Comparison of ENCODE assay signal across 23 mouse cellular contexts in the genomic region with DNA sequence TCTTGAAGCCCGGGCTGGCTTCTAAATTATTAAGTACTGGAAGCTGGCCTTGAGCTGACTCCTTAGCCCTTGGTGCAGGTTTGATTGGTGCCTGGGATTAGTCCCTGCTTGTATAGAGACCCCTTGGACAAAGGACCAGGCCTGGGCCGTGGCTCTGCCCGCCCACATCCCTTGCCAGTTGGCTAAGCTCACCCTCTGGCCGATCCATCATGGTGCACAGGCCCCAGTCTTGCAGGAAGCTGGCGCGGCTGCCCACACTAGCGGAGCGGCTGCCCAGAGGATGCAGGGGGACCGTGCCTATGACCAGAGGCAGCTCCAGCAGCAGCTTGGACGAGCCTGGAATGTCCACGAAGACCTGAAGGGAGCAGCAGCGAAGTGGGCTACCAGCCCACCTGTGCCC. TPM values are rescaled to one million over a fixed set of nuclear protein-coding genes. Genes with fewer than 3 reads are reported as not detected.
DNase-seq lines count a peak whose midpoint lies in the region; ATAC-seq and TF ChIP-seq lines count a peak whose summit lies in the region.
"Had no signal": no experiment of that assay in that cellular context is flagged by ENCODE, and none has a peak within 500 bp of the region (broad histone marks: within the 10 kb centered on the region; RNA-seq: fewer than 3 reads in every experiment).

No protein-coding gene starts in this region.

- no peaks in the 10 kb centered on the region for H3K9me3 ChIP-seq in forebrain, embryonic 10.5 days
- H3K9me3 ChIP-seq in forebrain, embryonic 14.5 days (replicated peaks; ENCODE audit: control insufficient read depth, low read length), result no peaks in the 10 kb centered on the region
- no peaks in the 10 kb centered on the region for H3K9me3 ChIP-seq in liver, embryonic 11.5 days (ENCODE audit: control insufficient read depth, low read length)
- H3K9me3 ChIP-seq in liver, embryonic 12.5 days (replicated peaks), result no peaks in the 10 kb centered on the region
- no peaks in the 10 kb centered on the region for H3K9me3 ChIP-seq in liver, postnatal 0 days (ENCODE audit: low read length)
- H3K9me3 ChIP-seq: embryonic facial prominence, embryonic 15.5 days; heart, embryonic 12.5 days; hindbrain, embryonic 12.5 days; kidney, embryonic 15.5 days; lung, embryonic 15.5 days; neural tube, embryonic 15.5 days had no signal

- H3K27ac ChIP-seq in forebrain, embryonic 10.5 days, result 0 out of 2 replicates have a peak overlapping the region, but pooled peaks have one; percentile 5
- H3K27ac ChIP-seq in forebrain, embryonic 14.5 days (ENCODE audit: low read depth, low read length), result no peak overlapping the region
- peak overlapping the region; percentile 62 for H3K27ac ChIP-seq in liver, embryonic 11.5 days (ENCODE audit: low read depth, low read length)
- H3K27ac ChIP-seq in liver, embryonic 12.5 days, result peak overlapping the region; percentile 93
- no peak overlapping the region for H3K27ac ChIP-seq in liver, postnatal 0 days (ENCODE audit: low read depth)
- H3K27ac ChIP-seq: embryonic facial prominence, embryonic 15.5 days; hindbrain, embryonic 12.5 days; kidney, embryonic 15.5 days; lung, embryonic 15.5 days; neural tube, embryonic 15.5 days had no signal

- no peak for TF ChIP-seq CTCF in liver, postnatal 0 days (IDR thresholded peaks at IDR 0.05; ENCODE audit: low read depth)

- H3K4me2 ChIP-seq in forebrain, embryonic 14.5 days (ENCODE audit: low read length), result no peak overlapping the region
- peak overlapping the region; percentile 43 for H3K4me2 ChIP-seq in liver, embryonic 11.5 days
- peak overlapping the region; percentile 81 for H3K4me2 ChIP-seq in liver, embryonic 12.5 days
- peak overlapping the region; percentile 7; the same call in 1 of the 2 replicates for H3K4me2 ChIP-seq in liver, postnatal 0 days (ENCODE audit: low read depth, low read length)
- H3K4me2 ChIP-seq: embryonic facial prominence, embryonic 15.5 days; heart, embryonic 12.5 days; hindbrain, embryonic 12.5 days; kidney, embryonic 15.5 days; lung, embryonic 15.5 days; midbrain, embryonic 11.5 days; neural tube, embryonic 15.5 days had no signal

- TF ChIP-seq EP300 in liver, postnatal 0 days (IDR thresholded peaks at IDR 0.05; ENCODE audit: low read depth), result no peak

- H3K27me3 ChIP-seq in forebrain, embryonic 10.5 days (ENCODE audit: poor library complexity, severe bottlenecking), result no peaks in the 10 kb centered on the region
- H3K27me3 ChIP-seq in forebrain, embryonic 14.5 days (replicated peaks; ENCODE audit: control insufficient read depth, insufficient read depth, low read length), result no peaks in the 10 kb centered on the region
- H3K27me3 ChIP-seq in liver, embryonic 11.5 days (replicated peaks; ENCODE audit: control insufficient read depth, insufficient read depth, low read length), result no peaks in the 10 kb centered on the region
- no peaks in the 10 kb centered on the region for H3K27me3 ChIP-seq in liver, embryonic 12.5 days (replicated peaks)
- no peaks in the 10 kb centered on the region for H3K27me3 ChIP-seq in liver, postnatal 0 days (ENCODE audit: insufficient read depth, low read length)
- H3K27me3 ChIP-seq: embryonic facial prominence, embryonic 15.5 days; hindbrain, embryonic 12.5 days; kidney, embryonic 15.5 days; lung, embryonic 15.5 days; neural tube, embryonic 15.5 days had no signal

- ATAC-seq in forebrain, embryonic 14.5 days, result no peak
- no peak for ATAC-seq in liver, embryonic 11.5 days (replicated peaks; ENCODE audit: low FRiP score)
- no peak for ATAC-seq in liver, embryonic 12.5 days
- ATAC-seq in liver, postnatal 0 days, result no peak
- ATAC-seq: activated CD4-positive, CD25-positive, alpha-beta regulatory T cell, adult 4 months had no signal

- H3K4me3 ChIP-seq in forebrain, embryonic 10.5 days, result no peak overlapping the region
- no peak overlapping the region for H3K4me3 ChIP-seq in forebrain, embryonic 14.5 days (ENCODE audit: low read depth, low read length)
- H3K4me3 ChIP-seq in liver, embryonic 11.5 days (ENCODE audit: low read depth, low read length), result 0 out of 2 replicates have a peak overlapping the region, but pooled peaks have one; percentile 5
- peak overlapping the region; percentile 72 for H3K4me3 ChIP-seq in liver, embryonic 12.5 days
- no peak overlapping the region for H3K4me3 ChIP-seq in liver, postnatal 0 days (ENCODE audit: low read depth, low read length)
- H3K4me3 ChIP-seq: embryonic facial prominence, embryonic 15.5 days; heart, embryonic 12.5 days; hindbrain, embryonic 12.5 days; kidney, embryonic 15.5 days; lung, embryonic 15.5 days; neural tube, embryonic 15.5 days had no signal

- peaks cover 20% of the 10 kb centered on the region for H3K36me3 ChIP-seq in forebrain, embryonic 10.5 days (replicated peaks)
- 0 out of 2 replicates have a peak, but pooled peaks cover 2% of the 10 kb centered on the region for H3K36me3 ChIP-seq in forebrain, embryonic 14.5 days (ENCODE audit: control insufficient read depth, insufficient read depth, low read length)
- peaks cover 3% of the 10 kb centered on the region; the same call in 1 of the 2 replicates for H3K36me3 ChIP-seq in liver, embryonic 11.5 days (ENCODE audit: control insufficient read depth, insufficient read depth, low read length)
- peaks cover 36% of the 10 kb centered on the region for H3K36me3 ChIP-seq in liver, embryonic 12.5 days
- H3K36me3 ChIP-seq in liver, postnatal 0 days (replicated peaks; ENCODE audit: insufficient read depth, low read length), result peaks cover 15% of the 10 kb centered on the region
- H3K36me3 ChIP-seq: lung, embryonic 15.5 days; neural tube, embryonic 15.5 days had no signal

- 91% methylated on average over 12 of the region's 12 CpGs for WGBS in forebrain, embryonic 10.5 days
- WGBS in forebrain, embryonic 14.5 days, result 85% methylated on average over 12 of the region's 12 CpGs
- 89% methylated on average over 12 of the region's 12 CpGs for WGBS in liver, embryonic 11.5 days
- 90% methylated on average over 12 of the region's 12 CpGs for WGBS in liver, embryonic 12.5 days (ENCODE audit: insufficient replicate concordance)
- WGBS in liver, postnatal 0 days (ENCODE audit: insufficient replicate concordance), result 86% methylated on average over 12 of the region's 12 CpGs

- no peak for DNase-seq in forebrain, embryonic 10.5 days (ENCODE audit: extremely low spot score, low spot score)
- DNase-seq in forebrain, embryonic 14.5 days (ENCODE audit: low spot score), result no peak
- DNase-seq in liver, embryonic 11.5 days (ENCODE audit: low spot score), result no peak
- no peak for DNase-seq in liver
- no peak for DNase-seq in liver, postnatal 0 days
- DNase-seq in thymus, postnatal 36 days, result no peak
- DNase-seq: adrenal gland, adult 8-10 months; cerebellum, adult 18-20 months; heart, adult 11 months; heart, postnatal 10 days; kidney, adult 11 months; kidney, postnatal 36 days; lung, postnatal 36 days had no signal

- H3K9ac ChIP-seq in forebrain, embryonic 14.5 days (ENCODE audit: low read length), result no peak overlapping the region
- H3K9ac ChIP-seq in liver, embryonic 11.5 days (ENCODE audit: low read depth, low read length), result 0 out of 2 replicates have a peak overlapping the region, but pooled peaks have one; percentile 36
- peak overlapping the region; percentile 57 for H3K9ac ChIP-seq in liver, embryonic 12.5 days
- no peak overlapping the region; the same call in 1 of the 2 replicates for H3K9ac ChIP-seq in liver, postnatal 0 days (replicated peaks)
- H3K9ac ChIP-seq: embryonic facial prominence, embryonic 15.5 days; heart, embryonic 12.5 days; hindbrain, embryonic 12.5 days; kidney, embryonic 15.5 days; lung, embryonic 15.5 days; neural tube, embryonic 15.5 days had no signal

- H3K4me1 ChIP-seq in forebrain, embryonic 10.5 days, result peaks cover 58% of the 10 kb centered on the region
- peaks cover 5% of the 10 kb centered on the region; the same call in 1 of the 2 replicates for H3K4me1 ChIP-seq in forebrain, embryonic 14.5 days (ENCODE audit: control insufficient read depth, insufficient read depth, low read length)
- peaks cover 54% of the 10 kb centered on the region for H3K4me1 ChIP-seq in liver, embryonic 11.5 days (replicated peaks; ENCODE audit: control insufficient read depth, insufficient read depth, low read length)
- peaks cover 89% of the 10 kb centered on the region for H3K4me1 ChIP-seq in liver, embryonic 12.5 days
- H3K4me1 ChIP-seq in liver, postnatal 0 days (ENCODE audit: insufficient read depth), result peaks cover 28% of the 10 kb centered on the region

RNA-seq across cellular contexts. Expression of gene Arrdc2, which starts 2.9 kb away (rescaled TPM):
- polyA plus RNA-seq in forebrain, embryonic 10.5 days (2016; fragmentation: Nextera tagmentation; extraction: Ambion mirVana), result 4.8 and 5.7 TPM in 2 replicates
- 6.8 and 7.4 TPM in 2 replicates for polyA plus RNA-seq in forebrain, embryonic 14.5 days (2014; fragmentation: Nextera tagmentation; extraction: Ambion mirVana)
- 13.4 and 14.5 TPM in 2 replicates for polyA plus RNA-seq in liver, embryonic 11.5 days (2014; fragmentation: Nextera tagmentation; extraction: Ambion mirVana)
- polyA plus RNA-seq in liver, embryonic 12.5 days (2016; fragmentation: Nextera tagmentation; extraction: Ambion mirVana), result 16.1 and 17.8 TPM in 2 replicates
- 6.1 and 6.2 TPM in 2 replicates for polyA plus RNA-seq in liver, postnatal 0 days (2015; fragmentation: Nextera tagmentation; extraction: Ambion mirVana)

RNA-seq across cellular contexts. Expression of gene Kcnn1, which starts 26.4 kb away (rescaled TPM):
- polyA plus RNA-seq in forebrain, embryonic 10.5 days (2016; fragmentation: Nextera tagmentation; extraction: Ambion mirVana), result 4.7 and 5.9 TPM in 2 replicates
- polyA plus RNA-seq in forebrain, embryonic 14.5 days (2014; fragmentation: Nextera tagmentation; extraction: Ambion mirVana), result 7.3 and 11.3 TPM in 2 replicates
- polyA plus RNA-seq in liver, embryonic 11.5 days (2014; fragmentation: Nextera tagmentation; extraction: Ambion mirVana), result 0.47 and 0.73 TPM in 2 replicates
- polyA plus RNA-seq in liver, embryonic 12.5 days (2016; fragmentation: Nextera tagmentation; extraction: Ambion mirVana), result 0.55 and 0.72 TPM in 2 replicates
- polyA plus RNA-seq in liver, postnatal 0 days (2015; fragmentation: Nextera tagmentation; extraction: Ambion mirVana), result 0.19 and 0.45 TPM in 2 replicates
- polyA plus RNA-seq: activated CD4-positive, CD25-positive, alpha-beta regulatory T cell, adult 4 months had no signal

RNA-seq across cellular contexts. Expression of gene Il12rb1, which starts 28.4 kb away (rescaled TPM):
- polyA plus RNA-seq in forebrain, embryonic 10.5 days (2016; fragmentation: Nextera tagmentation; extraction: Ambion mirVana), result 0.12 TPM in 1 of 2 replicates, not detected in the other
- 0.22 TPM in 1 of 2 replicates, not detected in the other for polyA plus RNA-seq in forebrain, embryonic 14.5 days (2014; fragmentation: Nextera tagmentation; extraction: Ambion mirVana)
- 0.10 and 0.25 TPM in 2 replicates for polyA plus RNA-seq in liver, embryonic 11.5 days (2014; fragmentation: Nextera tagmentation; extraction: Ambion mirVana)
- polyA plus RNA-seq in liver, embryonic 12.5 days (2016; fragmentation: Nextera tagmentation; extraction: Ambion mirVana), result 0.18 and 0.22 TPM in 2 replicates
- polyA plus RNA-seq in liver, postnatal 0 days (2015; fragmentation: Nextera tagmentation; extraction: Ambion mirVana), result 0.19 and 0.25 TPM in 2 replicates
- polyA plus RNA-seq: forebrain, embryonic 11.5 days; heart, embryonic 12.5 days; hindbrain, embryonic 12.5 days had no signal

RNA-seq across cellular contexts. Expression of gene Mast3, which starts 31.8 kb away (rescaled TPM):
- 12.0 and 14.9 TPM in 2 replicates for polyA plus RNA-seq in forebrain, embryonic 10.5 days (2016; fragmentation: Nextera tagmentation; extraction: Ambion mirVana)
- polyA plus RNA-seq in forebrain, embryonic 14.5 days (2014; fragmentation: Nextera tagmentation; extraction: Ambion mirVana), result 15.5 and 18.6 TPM in 2 replicates
- polyA plus RNA-seq in liver, embryonic 11.5 days (2014; fragmentation: Nextera tagmentation; extraction: Ambion mirVana), result 18.2 and 19.3 TPM in 2 replicates
- polyA plus RNA-seq in liver, embryonic 12.5 days (2016; fragmentation: Nextera tagmentation; extraction: Ambion mirVana), result 9.8 and 10.4 TPM in 2 replicates
- 5.2 and 6.0 TPM in 2 replicates for polyA plus RNA-seq in liver, postnatal 0 days (2015; fragmentation: Nextera tagmentation; extraction: Ambion mirVana)

RNA-seq across cellular contexts. Expression of gene Ccdc124, which starts 37.1 kb away (rescaled TPM):
- polyA plus RNA-seq in forebrain, embryonic 10.5 days (2016; fragmentation: Nextera tagmentation; extraction: Ambion mirVana), result 184 and 186 TPM in 2 replicates
- 177 and 182 TPM in 2 replicates for polyA plus RNA-seq in forebrain, embryonic 14.5 days (2014; fragmentation: Nextera tagmentation; extraction: Ambion mirVana)
- 110 and 112 TPM in 2 replicates for polyA plus RNA-seq in liver, embryonic 11.5 days (2014; fragmentation: Nextera tagmentation; extraction: Ambion mirVana)
- polyA plus RNA-seq in liver, embryonic 12.5 days (2016; fragmentation: Nextera tagmentation; extraction: Ambion mirVana), result 78.8 and 81.1 TPM in 2 replicates
- 34.3 and 37.9 TPM in 2 replicates for polyA plus RNA-seq in liver, postnatal 0 days (2015; fragmentation: Nextera tagmentation; extraction: Ambion mirVana)

Comparison
In these comparisons a context has a peak if more than half of its experiments do, and no peak if none do; other contexts are left out.
1. H3K27ac ChIP-seq: peak in forebrain, embryonic 10.5 days (single experiment), liver, embryonic 11.5 days (single experiment) and liver, embryonic 12.5 days (single experiment); none in forebrain, embryonic 14.5 days (single experiment) and liver, postnatal 0 days (single experiment).
2. H3K4me3 ChIP-seq: peak in liver, embryonic 11.5 days (single experiment) and liver, embryonic 12.5 days (single experiment); none in forebrain, embryonic 10.5 days (single experiment), forebrain, embryonic 14.5 days (single experiment) and liver, postnatal 0 days (single experiment).
3. H3K9ac ChIP-seq: peak in liver, embryonic 11.5 days (single experiment) and liver, embryonic 12.5 days (single experiment); none in forebrain, embryonic 14.5 days (single experiment) and liver, postnatal 0 days (single experiment).